Mouse (Mus musculus) splenic B cell, adult 2 months (primary cell): ENCODE measurements around the gene Slain1.

ENCODE experiments used
- DNase-seq: peaks from one replicate; pipeline ENCODE4 v3.0.0-alpha.2; 2011; ENCODE audit warnings: low read depth, low spot score
- H3K27me3 ChIP-seq: 2 replicates; pipeline ENCODE4 v1.6.1; 2012; ENCODE audit warnings: mild to moderate bottlenecking, low read length, moderate library complexity, mixed read lengths; ENCODE audit not compliant: control insufficient read depth, poor library complexity, insufficient read depth, severe bottlenecking
- H3K36me3 ChIP-seq: 2 replicates; pipeline ENCODE4 v1.6.1; 2012; ENCODE audit warnings: mild to moderate bottlenecking, low read length, moderate library complexity, mixed read lengths; ENCODE audit not compliant: control insufficient read depth, poor library complexity, insufficient read depth, severe bottlenecking

Gene Slain1

DNA sequence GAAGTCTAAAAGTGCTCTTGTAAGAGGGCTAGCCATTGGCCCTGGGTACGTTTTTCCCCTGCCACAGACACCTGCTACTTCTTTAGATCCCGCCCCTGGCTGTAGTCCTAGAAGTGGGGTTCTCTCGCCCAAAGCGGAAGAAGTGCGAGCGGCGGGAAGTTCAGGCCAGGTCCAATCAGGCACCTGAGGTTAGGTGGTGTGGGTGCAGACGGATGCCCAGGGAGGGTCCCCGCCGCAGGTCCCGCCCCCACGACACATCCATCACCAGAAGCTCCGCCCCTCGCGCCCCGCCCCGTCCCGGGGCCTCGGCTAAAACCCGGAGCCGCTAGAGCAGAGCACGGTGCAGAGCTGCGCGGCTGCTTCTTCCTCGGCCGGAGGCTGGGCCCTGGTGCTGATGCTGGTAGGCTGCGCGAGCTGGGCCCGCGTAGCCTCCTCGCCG is at the start of gene Slain1:
Gene Slain1, plus strand, starts transcription at position 333 of the 439 bp plus-strand sequence.
- H3K36me3 ChIP-seq: no peaks in the 10 kb centered on the region
- no peaks in the 10 kb centered on the region for H3K27me3 ChIP-seq
- peak; percentile 96 for DNase-seq

DNA sequence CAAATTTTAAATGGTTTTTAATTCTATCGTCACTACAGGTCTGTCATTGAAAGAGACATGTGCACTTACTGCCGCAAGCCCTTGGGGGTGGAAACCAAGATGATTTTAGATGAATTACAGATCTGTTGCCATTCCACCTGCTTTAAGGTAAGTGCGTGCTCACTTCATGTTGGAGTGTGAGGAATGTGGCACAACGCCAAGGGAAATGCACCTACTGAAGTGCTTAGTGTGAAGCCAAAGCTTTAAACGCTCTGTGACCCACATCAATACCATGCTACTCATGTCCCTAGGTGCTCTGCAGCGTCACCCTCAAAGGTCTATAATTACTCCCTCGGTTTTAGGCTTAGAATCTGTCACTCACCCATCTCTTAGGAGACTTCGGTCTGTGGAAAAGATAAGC is 42.0 kb upstream of the Slain1 start:
- no peak for DNase-seq
- H3K27me3 ChIP-seq: no peaks in the 10 kb centered on the region
- H3K36me3 ChIP-seq: no peaks in the 10 kb centered on the region

DNA sequence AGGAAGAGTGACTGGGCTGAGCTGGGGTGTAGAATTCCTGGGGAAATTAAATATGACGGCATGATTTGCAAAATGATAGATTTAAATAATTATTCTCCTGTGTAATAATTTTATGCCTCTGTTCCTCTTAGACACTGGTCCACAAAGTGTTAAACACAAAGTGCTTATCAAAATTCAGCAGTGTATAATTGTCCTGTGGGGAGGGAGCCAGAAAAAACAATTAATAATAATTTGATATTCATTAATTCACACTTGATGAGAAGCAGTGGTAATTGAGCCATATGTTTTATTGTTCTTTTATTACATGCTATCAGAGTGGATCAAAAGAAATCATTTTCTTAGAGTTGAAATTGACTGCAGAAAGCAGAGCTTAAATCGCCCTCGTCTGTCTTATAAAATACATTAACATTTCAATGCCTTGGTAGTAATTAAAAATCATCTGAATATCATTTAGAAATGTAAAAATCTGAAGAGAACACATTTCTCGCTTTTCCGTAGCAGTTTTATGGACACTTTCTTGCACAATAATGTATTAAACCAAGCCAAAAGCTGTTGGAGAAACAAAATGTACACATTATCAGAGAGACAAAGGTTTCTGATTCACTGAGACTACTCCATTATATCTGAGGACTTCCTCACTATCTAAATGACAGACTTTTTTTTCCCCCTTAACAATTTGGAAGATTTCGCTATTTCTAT is 36.3 kb upstream of the Slain1 start:
- DNase-seq: no peak
- H3K36me3 ChIP-seq: no peaks in the 10 kb centered on the region
- H3K27me3 ChIP-seq: no peaks in the 10 kb centered on the region

DNA sequence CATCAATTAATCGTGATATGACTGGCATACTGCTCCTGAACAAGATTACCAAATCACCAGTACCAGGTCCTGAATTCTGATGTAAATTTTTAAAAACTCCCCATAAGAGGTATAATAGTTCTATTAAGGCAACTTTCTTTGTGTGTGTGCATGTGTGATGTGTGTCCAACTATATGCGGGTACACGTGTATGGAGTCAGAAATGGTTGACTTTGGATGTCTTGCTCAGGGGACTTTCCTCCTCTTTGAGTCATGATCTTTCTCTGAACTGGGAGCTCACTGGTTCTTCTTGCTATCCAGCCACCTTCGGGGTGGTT is 35.8 kb upstream of the Slain1 start:
- Histone ChIP-seq H3K27me3 (no peaks in the 10 kb centered on the region), H3K36me3 (no peaks in the 10 kb centered on the region)
- no peak for DNase-seq

DNA sequence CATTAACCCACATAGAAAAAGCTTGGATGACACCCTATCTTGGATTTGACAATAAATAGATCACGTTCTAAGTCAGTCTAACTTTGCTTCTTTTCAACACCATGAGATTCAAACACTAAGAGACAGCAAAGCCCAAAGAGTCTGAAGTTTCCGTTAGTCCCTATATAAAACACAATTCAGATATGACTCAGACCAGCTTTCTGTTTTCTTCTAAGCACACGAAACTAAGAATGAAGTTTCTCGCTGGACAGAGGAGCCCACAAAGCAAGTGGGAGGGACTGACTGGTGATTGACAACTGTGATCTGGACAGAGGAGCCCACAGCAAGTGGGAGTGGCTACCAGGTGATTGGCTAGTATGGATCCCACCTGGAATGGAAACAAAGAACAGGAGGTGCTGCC is 30.3 kb upstream of the Slain1 start:
- H3K36me3 ChIP-seq: no peaks in the 10 kb centered on the region
- DNase-seq: no peak

DNA sequence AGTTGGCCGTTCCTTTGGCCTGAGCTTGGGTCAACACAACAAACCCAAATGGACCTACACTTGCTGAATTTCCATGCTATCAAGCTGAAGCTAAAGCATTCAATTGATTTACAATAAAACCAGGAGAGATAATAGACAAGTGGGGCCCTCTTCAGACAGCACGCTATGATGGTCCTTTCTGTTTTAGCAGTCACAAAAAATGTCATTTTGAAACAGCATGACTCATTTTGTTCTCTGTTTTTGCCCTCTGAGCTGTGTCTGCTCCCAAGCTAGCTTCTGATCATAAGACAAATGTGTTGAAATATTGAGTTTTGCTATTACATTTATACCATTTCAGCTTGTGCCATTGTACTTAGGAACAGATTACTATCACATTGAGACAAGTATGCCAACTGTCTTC is 28.8 kb upstream of the Slain1 start:
- Histone ChIP-seq H3K36me3 (no peaks in the 10 kb centered on the region), H3K27me3 (no peaks in the 10 kb centered on the region; the same call in 1 of the 2 replicates)
- no peak for DNase-seq

More for the DNA sequence above, 30.3 kb upstream of the Slain1 start:
- H3K27me3 ChIP-seq: no peaks in the 10 kb centered on the region

DNA sequence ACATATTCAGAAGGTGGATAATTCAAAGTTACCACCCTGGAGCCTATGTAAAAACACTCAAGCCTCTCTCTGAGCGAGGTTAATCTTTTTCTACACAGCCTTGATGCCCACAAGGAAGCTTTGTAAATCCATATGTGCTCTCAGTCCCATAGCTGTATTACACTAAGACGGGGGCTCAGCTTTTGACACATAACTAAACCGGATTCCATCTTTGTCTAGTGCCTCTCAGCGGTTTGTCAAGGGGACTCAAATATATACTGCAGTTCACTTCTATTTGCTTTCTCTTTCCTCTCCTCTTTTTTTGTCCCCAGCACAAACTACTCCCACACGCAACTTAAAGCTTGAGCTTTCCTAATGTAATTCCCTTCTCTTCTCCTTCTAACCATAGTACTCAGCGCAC is 23.9 kb upstream of the Slain1 start:
- H3K27me3 ChIP-seq: no peaks in the 10 kb centered on the region; the same call in 1 of the 2 replicates
- H3K36me3 ChIP-seq: no peaks in the 10 kb centered on the region
- no peak for DNase-seq

DNA sequence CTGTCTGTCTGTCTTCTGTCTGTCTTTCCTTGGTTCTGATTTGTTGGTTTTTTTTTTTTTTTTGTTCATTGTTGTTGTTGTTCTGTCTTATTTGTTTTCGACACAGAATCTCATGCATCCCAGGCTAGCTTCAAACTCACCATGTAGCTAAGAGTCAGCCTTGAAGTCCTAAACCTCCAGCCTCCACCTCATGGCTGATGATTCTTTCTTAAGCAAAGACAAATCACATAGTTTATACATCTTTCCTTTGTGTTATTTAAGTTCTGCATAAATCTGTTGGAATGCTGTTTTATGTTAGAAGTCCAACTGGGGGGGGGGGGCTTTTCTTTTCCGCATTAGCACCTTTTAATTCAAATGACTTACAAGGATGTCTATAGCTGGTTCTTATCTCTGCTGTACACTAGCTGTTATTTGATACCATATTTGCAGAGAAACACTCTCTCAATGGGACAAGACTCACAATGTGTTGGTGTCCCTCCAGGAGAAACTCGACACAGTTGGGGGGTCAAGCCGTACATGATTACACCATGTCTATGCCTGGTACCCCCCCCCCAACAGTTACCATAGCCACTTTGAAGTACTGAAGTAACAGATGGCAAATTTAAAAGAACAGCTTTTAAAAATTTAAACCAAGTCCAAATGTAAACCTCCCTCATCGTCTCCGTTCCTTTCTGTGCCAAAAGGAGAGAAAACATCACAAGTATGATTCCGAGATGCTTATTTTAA is 20.2 kb upstream of the Slain1 start:
- H3K27me3 ChIP-seq: no peaks in the 10 kb centered on the region; the same call in 1 of the 2 replicates
- DNase-seq: no peak
- H3K36me3 ChIP-seq: no peaks in the 10 kb centered on the region

DNA sequence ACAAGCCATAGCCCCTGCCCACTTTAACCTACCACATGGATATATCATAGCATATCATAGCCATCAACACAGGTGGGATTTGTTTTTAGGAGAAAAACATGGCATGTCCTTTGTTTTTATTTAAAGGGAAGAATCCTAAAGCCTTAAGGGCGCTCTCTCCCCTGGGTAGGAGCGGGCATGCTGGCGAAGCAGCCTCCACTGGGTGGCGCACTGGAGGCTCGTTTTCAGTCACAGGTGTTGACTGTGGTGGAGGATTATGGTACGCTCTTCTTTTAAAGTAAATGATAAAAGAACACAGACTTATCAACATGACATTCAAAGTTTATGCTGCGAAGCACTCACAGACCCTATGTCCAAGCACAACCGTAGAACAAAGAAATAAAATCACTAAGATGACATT is 19.5 kb upstream of the Slain1 start:
- no peaks in the 10 kb centered on the region for H3K36me3 ChIP-seq
- H3K27me3 ChIP-seq: no peaks in the 10 kb centered on the region
- peak; percentile 46 for DNase-seq

DNA sequence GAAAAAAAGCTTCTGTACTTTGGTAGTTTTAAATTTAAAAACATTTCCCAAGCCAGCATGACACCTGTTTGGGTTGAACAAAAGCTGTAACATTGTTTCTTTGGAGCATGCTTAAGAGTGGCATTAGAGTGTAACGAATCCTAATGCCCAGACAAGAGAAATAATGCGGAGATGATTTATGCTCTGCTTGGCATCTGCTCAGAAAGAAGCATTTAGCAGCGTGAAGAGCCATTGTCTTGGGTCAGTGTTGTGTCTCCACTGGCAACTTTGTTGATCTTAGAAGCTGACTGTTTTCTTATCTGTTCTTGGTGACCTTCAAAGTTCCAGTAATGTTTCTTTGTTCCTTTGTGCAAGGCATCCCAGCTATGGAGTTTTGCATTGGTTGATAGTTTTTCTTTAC is 6.1 kb upstream of the Slain1 start:
- Histone ChIP-seq H3K36me3 (no peaks in the 10 kb centered on the region), H3K27me3 (no peaks in the 10 kb centered on the region)
- DNase-seq: no peak

DNA sequence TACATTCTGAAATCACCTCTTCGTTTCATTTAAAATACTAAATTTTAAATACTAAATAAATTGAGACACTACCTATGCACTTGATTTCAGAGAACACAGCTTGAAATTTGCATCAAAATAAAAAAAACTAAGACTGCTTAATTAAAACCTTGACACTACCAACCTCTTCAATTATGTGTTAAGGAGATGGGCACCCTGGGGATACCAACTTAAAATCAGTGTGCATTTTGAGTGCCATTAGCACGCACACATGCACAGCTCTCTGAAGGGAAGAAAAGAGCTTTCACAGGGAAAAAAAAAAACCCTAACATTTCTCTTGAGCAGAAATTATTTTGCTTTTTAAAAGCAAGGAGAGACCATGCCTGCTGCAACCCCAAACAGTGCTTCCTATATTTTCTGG is 2.0 kb upstream of the Slain1 start:
- H3K27me3 ChIP-seq: no peaks in the 10 kb centered on the region
- H3K36me3 ChIP-seq: no peaks in the 10 kb centered on the region
- no peak for DNase-seq

DNA sequence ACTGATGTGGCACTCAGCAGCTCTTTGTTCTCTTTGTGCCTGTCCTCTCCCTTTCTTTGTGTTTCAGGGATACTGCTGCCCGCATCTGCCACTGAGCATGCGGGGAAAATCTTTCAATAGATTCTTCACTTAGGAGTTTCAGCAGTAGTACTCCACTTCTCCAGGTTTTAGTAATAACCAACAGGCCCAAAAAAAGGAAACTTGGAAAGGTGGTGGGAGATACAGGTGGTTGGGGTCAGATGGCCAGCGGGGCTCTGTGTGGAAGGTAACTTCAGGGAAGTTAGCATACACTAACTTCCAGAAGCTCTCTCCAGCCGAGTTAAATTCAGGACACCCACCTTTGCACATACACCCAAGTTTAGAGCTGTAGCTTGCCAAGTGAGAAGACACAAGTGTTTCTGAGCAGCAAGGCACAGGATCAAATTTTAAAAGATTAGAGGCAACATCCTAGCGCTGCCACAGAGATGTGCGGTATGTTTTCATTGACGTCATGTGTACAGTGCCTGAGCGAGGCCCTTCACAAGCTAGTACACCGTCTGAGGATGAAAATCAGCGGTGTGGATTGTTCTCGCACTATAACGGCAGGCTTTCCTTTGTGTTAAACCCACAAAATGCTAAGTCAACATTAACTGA is 1.3 kb upstream of the Slain1 start:
- peak; percentile 38 for DNase-seq
- Histone ChIP-seq H3K27me3 (no peaks in the 10 kb centered on the region), H3K36me3 (no peaks in the 10 kb centered on the region)

DNA sequence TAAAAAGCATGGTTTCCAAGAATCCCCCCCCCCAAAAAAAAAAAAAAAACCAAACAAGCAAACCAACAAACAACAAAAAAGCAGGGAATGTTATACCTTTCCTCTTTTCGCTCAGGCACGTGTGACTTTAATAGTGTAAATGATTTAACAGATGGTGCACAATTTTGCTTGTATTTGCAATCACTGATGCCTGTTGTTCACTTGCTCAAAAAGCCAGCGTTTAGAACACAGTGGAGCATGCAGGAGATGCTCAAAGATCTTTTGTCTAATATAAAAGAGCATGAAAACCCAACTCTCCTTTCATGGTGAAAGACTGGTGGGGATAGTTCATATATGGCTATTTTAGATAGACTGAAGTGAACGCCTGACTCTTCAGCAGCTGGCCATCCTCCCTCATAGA is 726 bp upstream of the Slain1 start:
- Histone ChIP-seq H3K36me3 (no peaks in the 10 kb centered on the region), H3K27me3 (no peaks in the 10 kb centered on the region)
- DNase-seq: no peak

DNA sequence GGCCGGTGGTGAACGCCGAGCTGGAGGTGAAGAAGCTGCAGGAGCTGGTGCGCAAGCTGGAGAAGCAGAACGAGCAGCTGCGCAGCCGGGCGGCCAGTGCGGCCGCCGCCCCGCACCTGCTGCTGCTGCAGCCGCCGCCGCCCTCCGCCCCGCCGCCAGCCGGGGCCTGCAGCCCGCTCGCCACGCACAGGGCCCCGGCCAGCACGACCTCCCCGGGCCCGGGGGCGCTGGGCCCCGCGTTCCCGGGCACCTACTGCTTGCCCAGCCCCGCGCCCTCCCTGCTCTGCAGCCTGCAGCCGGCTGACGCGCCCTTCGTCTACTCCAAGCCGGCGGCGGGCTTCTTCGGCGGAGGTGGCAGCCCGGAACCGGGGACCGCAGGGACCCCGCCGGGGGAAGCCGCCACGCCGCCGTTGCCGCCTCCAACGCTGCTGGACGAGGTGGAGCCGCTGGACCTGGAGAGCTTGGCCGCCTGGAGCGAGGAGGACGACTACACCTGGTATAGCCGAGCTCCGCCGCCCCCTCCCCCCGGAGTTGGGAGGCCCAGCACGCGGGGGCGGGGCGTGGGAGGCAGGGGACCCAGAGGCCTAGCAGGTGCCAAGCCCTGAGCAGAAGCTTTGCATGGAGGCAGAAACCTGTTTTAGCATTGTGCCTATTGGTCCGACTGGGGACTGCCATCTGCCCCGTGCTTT is 529 bp downstream of the Slain1 start:
- Histone ChIP-seq H3K27me3 (no peaks in the 10 kb centered on the region), H3K36me3 (no peaks in the 10 kb centered on the region)
- DNase-seq: peak; percentile 71

DNA sequence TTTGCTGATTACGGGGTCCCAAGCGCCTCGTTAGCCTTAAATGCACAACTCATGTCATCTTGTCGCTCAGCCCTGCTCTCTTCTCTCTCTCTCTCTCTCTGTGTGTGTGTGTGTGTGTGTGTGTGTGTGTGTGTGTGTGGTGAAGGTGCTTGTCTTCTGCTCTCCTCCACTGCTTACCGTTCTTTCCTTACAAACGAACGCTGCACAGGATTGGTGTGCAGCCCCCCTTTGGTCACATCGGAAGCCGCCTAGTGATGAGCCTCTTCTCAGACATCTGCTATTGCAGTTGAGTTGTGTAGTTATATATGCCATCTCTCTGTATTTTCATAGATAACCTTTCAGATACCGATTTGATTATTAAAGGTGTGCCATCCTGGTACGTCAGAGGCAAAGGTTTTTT is 1.1 kb downstream of the Slain1 start:
- DNase-seq: no peak
- Histone ChIP-seq H3K27me3 (no peaks in the 10 kb centered on the region), H3K36me3 (no peaks in the 10 kb centered on the region)
